Mouse (Mus musculus) neutrophil, adult 65 days (primary cell): ENCODE data around the gene Nop16. TPM values are rescaled to one million over a fixed set of nuclear protein-coding genes. Genes with fewer than 3 reads are reported as not detected.

Experiments used
- total RNA-seq: library from RNA; stranded (reverse); gene quantifications from 2 replicates; pipeline ENCODE4 v1.2.4, GENCODE M21; 2023

Nop16 gene
- 4.1 and 5.1 TPM in 2 replicates for total RNA-seq

GRCm38 (mm10) chr13:54589996-54590951 lies at the start of gene Nop16, which contains the start of gene Higd2a:
Nop16 (minus strand) TSS chr13:54590090.
Higd2a (plus strand) TSS chr13:54590207.

GRCm38 (mm10) chr13:54621155-54621932 lies 31.5 kb upstream of the Nop16 start, which contains the start of gene Faf2:
Faf2 (plus strand) TSS chr13:54621784.

GRCm38 (mm10) chr13:54610972-54611754 lies 21.3 kb upstream of the Nop16 start, which contains the start of gene Cltb:
Cltb (minus strand) TSS chr13:54611344.

GRCm38 (mm10) chr13:54574854-54575481 lies 14.9 kb downstream of the Nop16 start, which contains the start of gene Arl10:
Arl10 (plus strand) TSS chr13:54575015.

GRCm38 (mm10) chr13:54565201-54565581 lies 24.7 kb downstream of the Nop16 start, which contains the start of gene 4833439L19Rik:
4833439L19Rik (minus strand) TSS chr13:54565435.

Other genes with a start within 250 kb of the Nop16 start
- 0.73 and 2.3 TPM in 2 replicates for gene Cplx2, start 218.7 kb downstream of the Nop16 start, total RNA-seq
- 16.2 and 18.5 TPM in 2 replicates for gene Thoc3, start 121.2 kb downstream of the Nop16 start, total RNA-seq
- 7.0 and 8.7 TPM in 2 replicates for gene Simc1, start 86.3 kb downstream of the Nop16 start, total RNA-seq
- 33.0 and 41.5 TPM in 2 replicates for gene 4833439L19Rik, start 24.7 kb downstream of the Nop16 start, total RNA-seq
- 2.4 and 3.3 TPM in 2 replicates for gene Arl10, start 15.1 kb downstream of the Nop16 start, total RNA-seq
- gene Higd2a, start 117 bp upstream of the Nop16 start, total RNA-seq: 51.2 and 66.0 TPM in 2 replicates
- gene Cltb, start 21.3 kb upstream of the Nop16 start, total RNA-seq: 5.9 TPM in 2 replicates
- gene Faf2, start 31.7 kb upstream of the Nop16 start, total RNA-seq: 45.8 and 53.2 TPM in 2 replicates
- 170 and 203 TPM in 2 replicates for gene Rnf44, start 103.8 kb upstream of the Nop16 start, total RNA-seq
- gene Cdhr2, start 111.4 kb upstream of the Nop16 start, total RNA-seq: not detected in 2 replicates
- not detected in 2 replicates for gene Gprin1, start 159.8 kb upstream of the Nop16 start, total RNA-seq
- not detected in 2 replicates for gene Sncb, start 176.5 kb upstream of the Nop16 start, total RNA-seq
- gene Eif4e1b, start 193.9 kb upstream of the Nop16 start, total RNA-seq: not detected in 2 replicates
- gene Tspan17, start 199.3 kb upstream of the Nop16 start, total RNA-seq: 5.8 and 5.9 TPM in 2 replicates